Mouse (Mus musculus) ES-E14 (cell line): Measurements from ENCODE around the gene Pcnx4. TPM values are rescaled to one million over a fixed set of nuclear protein-coding genes. Genes with fewer than 3 reads are reported as not detected.

ENCODE experiments used
- DNase-seq: peaks from one replicate; pipeline ENCODE4 v3.0.0-alpha.2; 2013; ENCODE audit warnings: low read depth, low spot score
- H3K27ac ChIP-seq: 2 replicates; pipeline ENCODE4 v1.5.1; 2012; ENCODE audit warnings: low read depth, mild to moderate bottlenecking, low read length, moderate library complexity, mixed read lengths; ENCODE audit not compliant: poor library complexity, insufficient read depth, severe bottlenecking
- H3K36me3 ChIP-seq: 2 replicates; pipeline ENCODE4 v1.6.1; 2012; ENCODE audit warnings: mild to moderate bottlenecking, low read length, moderate library complexity, mixed read lengths; ENCODE audit not compliant: control insufficient read depth, poor library complexity, insufficient read depth, severe bottlenecking
- H3K4me1 ChIP-seq, 2 experiments: fragments of 150-350 bp in 1 of 2; sonication (generic) in 1 of 2; 2 replicates each; pipeline ENCODE4 v1.6.1; 2012; ENCODE audit warnings: low read length in 2 of 2, mild to moderate bottlenecking in 1 of 2, mixed read lengths in 1 of 2; ENCODE audit not compliant: control insufficient read depth in 2 of 2, insufficient read depth in 2 of 2, poor library complexity in 1 of 2
- H3K4me3 ChIP-seq, 2 experiments: fragments of 150-350 bp in 1 of 2; sonication (generic) in 1 of 2; 2 replicates each; pipeline ENCODE4 v1.5.1; 2012; ENCODE audit warnings: low read length in 2 of 2, low read depth in 1 of 2, mild to moderate bottlenecking in 1 of 2, mixed read lengths in 1 of 2; ENCODE audit not compliant: insufficient read depth in 1 of 2, poor library complexity in 1 of 2, severe bottlenecking in 1 of 2
- H3K9ac ChIP-seq: 2 replicates; pipeline ENCODE4 v1.6.1; 2012; ENCODE audit warnings: low read depth, mild to moderate bottlenecking, low read length, mixed read lengths; ENCODE audit not compliant: poor library complexity, insufficient read depth, severe bottlenecking
- H3K9me3 ChIP-seq: fragments of 150-350 bp; sonication (generic); 2 replicates; pipeline ENCODE4 v1.6.1; 2012; ENCODE audit warnings: low read depth, mild to moderate bottlenecking, low read length; ENCODE audit not compliant: control insufficient read depth, insufficient read depth
- CHD2 ChIP-seq: IDR thresholded peaks from 2 replicates; pipeline ENCODE4 v1.6.1; 2014; ENCODE audit warnings: mild to moderate bottlenecking, low read depth, low read length, inconsistent platforms
- HCFC1 ChIP-seq: IDR thresholded peaks from 2 replicates; pipeline ENCODE4 v1.6.1; 2012; ENCODE audit warnings: low read length, inconsistent platforms, borderline replicate concordance; ENCODE audit not compliant: insufficient read depth
- MAFK ChIP-seq: IDR thresholded peaks from 2 replicates; pipeline ENCODE4 v1.6.1; 2014; ENCODE audit warnings: mild to moderate bottlenecking, low read depth, low read length, inconsistent platforms; ENCODE audit not compliant: insufficient read depth
- ZC3H11A ChIP-seq: IDR thresholded peaks from 2 replicates; pipeline ENCODE4 v1.6.1; 2012; ENCODE audit warnings: low read depth, mild to moderate bottlenecking, inconsistent platforms, low read length, borderline replicate concordance
- ZNF384 ChIP-seq: IDR thresholded peaks from 2 replicates; pipeline ENCODE4 v1.6.1; 2012; ENCODE audit warnings: low read depth, low read length, inconsistent platforms
- in situ Hi-C, 2 experiments: fragments of 600-800 bp; cut with MboI; formaldehyde crosslinking; loops; one replicate each; pipeline ENCODE4 v1.15.1; 2025; ENCODE audit warnings: low sequenced_read_pairs in 2 of 2, inconsistent platforms in 1 of 2; ENCODE audit not compliant: unreplicated experiment in 2 of 2
- total RNA-seq: library from RNA; depleted of rRNA; stranded (reverse); fragments of 300-350 nt; gene quantifications from 2 replicates; pipeline ENCODE4 v1.2.3, GENCODE M21; 2012

Gene Pcnx4
- total RNA-seq, 1 experiment, result 11.1 TPM

GRCm38 (mm10) chr12:72519352-72519751 lies 16.8 kb upstream of the Pcnx4 start:
- no peak for DNase-seq
- Histone ChIP-seq H3K27ac (no peak overlapping the region), H3K9me3 (no peaks in the 10 kb centered on the region), H3K4me1 (no peaks in the 10 kb centered on the region), H3K36me3 (no peaks in the 10 kb centered on the region), H3K9ac (no peak overlapping the region), H3K4me3 (no peak overlapping the region)
- in situ Hi-C loops, result no loop called here
- TF ChIP-seq HCFC1, result no peak
- TF ChIP-seq MAFK, result no peak
- no peak for TF ChIP-seq CHD2

GRCm38 (mm10) chr12:72519855-72520254 lies 16.3 kb upstream of the Pcnx4 start:
- H3K9me3 ChIP-seq, result no peaks in the 10 kb centered on the region
- no peak overlapping the region for H3K27ac ChIP-seq
- in situ Hi-C loops, result no loop called here
- H3K36me3 ChIP-seq, result no peaks in the 10 kb centered on the region
- H3K9ac ChIP-seq, result no peak overlapping the region
- no peak overlapping the region for H3K4me3 ChIP-seq
- TF ChIP-seq HCFC1, result no peak
- no peak for TF ChIP-seq CHD2
- no peaks in the 10 kb centered on the region for H3K4me1 ChIP-seq
- no peak for DNase-seq

GRCm38 (mm10) chr12:72520645-72521044 lies 15.5 kb upstream of the Pcnx4 start:
- Histone ChIP-seq H3K4me1 (no peaks in the 10 kb centered on the region), H3K9ac (no peak overlapping the region), H3K36me3 (no peaks in the 10 kb centered on the region), H3K9me3 (no peaks in the 10 kb centered on the region), H3K27ac (no peak overlapping the region), H3K4me3 (no peak overlapping the region)
- TF ChIP-seq ZNF384 (no peak), ZC3H11A (no peak), HCFC1 (no peak), CHD2 (no peak), MAFK (no peak)
- in situ Hi-C loops, result no loop called here
- DNase-seq, result peak; percentile 67

- in situ Hi-C loops, result no loop called here
- Histone ChIP-seq H3K9me3 (no peaks in the 10 kb centered on the region), H3K36me3 (no peaks in the 10 kb centered on the region), H3K4me3 (no peak overlapping the region), H3K9ac (no peak overlapping the region), H3K27ac (no peak overlapping the region), H3K4me1 (no peaks in the 10 kb centered on the region; a peak in 1 of 4 replicates)
- TF ChIP-seq MAFK (no peak), HCFC1 (no peak), ZNF384 (no peak), ZC3H11A (no peak), CHD2 (no peak)
- DNase-seq, result no peak
Observed at GRCm38 (mm10) chr12:72525588-72525987, 10.6 kb upstream of the Pcnx4 start.

- TF ChIP-seq HCFC1 (no peak), ZC3H11A (no peak), MAFK (no peak), CHD2 (no peak), ZNF384 (no peak)
- Histone ChIP-seq H3K4me3 (no peak overlapping the region), H3K9ac (no peak overlapping the region), H3K36me3 (no peaks in the 10 kb centered on the region), H3K27ac (no peak overlapping the region), H3K4me1 (peaks cover 0 to 6% of the 10 kb centered on the region in 2 experiments; a peak in 1 of 4 replicates), H3K9me3 (no peaks in the 10 kb centered on the region)
- in situ Hi-C loops, result no loop called here
- no peak for DNase-seq
Observed at GRCm38 (mm10) chr12:72532303-72532702, 3.9 kb upstream of the Pcnx4 start.
